25 mouse cellular contexts compared by ENCODE assay signal in the genomic region with DNA sequence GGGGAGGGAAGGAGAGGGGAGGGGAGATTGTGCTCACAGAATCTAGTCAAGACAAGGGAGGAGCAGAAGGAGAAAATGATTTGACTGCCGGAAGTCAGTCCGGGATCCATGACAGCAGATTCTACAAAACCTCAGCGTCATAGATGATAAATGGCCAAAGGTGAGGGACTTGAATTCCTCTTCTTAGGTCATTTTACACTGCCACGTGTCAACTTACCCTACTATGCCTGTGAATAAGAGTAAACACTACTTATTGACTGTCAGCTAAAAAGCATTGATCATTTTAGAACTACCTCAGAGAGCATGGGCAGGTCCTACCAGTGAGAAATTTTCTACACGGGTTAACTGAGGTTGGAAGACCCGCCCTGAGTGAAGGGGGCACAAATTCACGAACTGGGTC. TPM values are rescaled to one million over a fixed set of nuclear protein-coding genes. Genes with fewer than 3 reads are reported as not detected.
DNase-seq lines count a peak whose midpoint lies in the region; ATAC-seq and TF ChIP-seq lines count a peak whose summit lies in the region.
"Had no signal": no experiment of that assay in that cellular context is flagged by ENCODE, and none has a peak within 500 bp of the region (broad histone marks: within the 10 kb centered on the region; RNA-seq: fewer than 3 reads in every experiment).

No protein-coding gene starts in this region.

- H3K9me3 ChIP-seq in hindbrain, embryonic 13.5 days, result no peaks in the 10 kb centered on the region
- no peaks in the 10 kb centered on the region for H3K9me3 ChIP-seq in hindbrain, embryonic 12.5 days (replicated peaks)
- no peaks in the 10 kb centered on the region for H3K9me3 ChIP-seq in lung, embryonic 14.5 days (ENCODE audit: low read depth, low read length)
- H3K9me3 ChIP-seq in forebrain, embryonic 12.5 days, result no peaks in the 10 kb centered on the region
- no peaks in the 10 kb centered on the region for H3K9me3 ChIP-seq in forebrain, postnatal 0 days (ENCODE audit: low read length)
- H3K9me3 ChIP-seq in heart, embryonic 10.5 days, result no peaks in the 10 kb centered on the region
- H3K9me3 ChIP-seq: embryonic facial prominence, embryonic 13.5 days; hindbrain, embryonic 15.5 days; intestine, embryonic 15.5 days; limb, embryonic 13.5 days; lung, embryonic 15.5 days; midbrain, embryonic 12.5 days had no signal

- no peaks in the 10 kb centered on the region for H3K36me3 ChIP-seq in hindbrain, embryonic 13.5 days
- no peaks in the 10 kb centered on the region for H3K36me3 ChIP-seq in hindbrain, embryonic 12.5 days
- H3K36me3 ChIP-seq in lung, embryonic 14.5 days (ENCODE audit: insufficient read depth), result no peaks in the 10 kb centered on the region
- H3K36me3 ChIP-seq in forebrain, embryonic 12.5 days (replicated peaks), result no peaks in the 10 kb centered on the region
- H3K36me3 ChIP-seq in forebrain, postnatal 0 days (ENCODE audit: insufficient read depth), result no peaks in the 10 kb centered on the region
- no peaks in the 10 kb centered on the region for H3K36me3 ChIP-seq in heart, embryonic 10.5 days
- H3K36me3 ChIP-seq: embryonic facial prominence, embryonic 13.5 days; hindbrain, embryonic 15.5 days; intestine, embryonic 15.5 days; limb, embryonic 13.5 days; lung, embryonic 15.5 days; midbrain, embryonic 12.5 days had no signal

- 42% methylated on average over 7 of the region's 7 CpGs for WGBS in hindbrain, embryonic 13.5 days
- 47% methylated on average over 7 of the region's 7 CpGs for WGBS in hindbrain, embryonic 12.5 days
- WGBS in lung, embryonic 14.5 days, result 9% methylated on average over 7 of the region's 7 CpGs
- WGBS in forebrain, embryonic 12.5 days, result 55% methylated on average over 7 of the region's 7 CpGs
- WGBS in forebrain, postnatal 0 days, result 35% methylated on average over 7 of the region's 7 CpGs
- 36% methylated on average over 7 of the region's 7 CpGs for WGBS in heart, embryonic 10.5 days

- no peak overlapping the region for H3K4me3 ChIP-seq in hindbrain, embryonic 13.5 days
- H3K4me3 ChIP-seq in hindbrain, embryonic 12.5 days, result no peak overlapping the region
- H3K4me3 ChIP-seq in lung, embryonic 14.5 days (ENCODE audit: low read depth, low read length), result no peak overlapping the region
- no peak overlapping the region for H3K4me3 ChIP-seq in forebrain, embryonic 12.5 days (replicated peaks)
- no peak overlapping the region for H3K4me3 ChIP-seq in forebrain, postnatal 0 days (ENCODE audit: low read depth, low read length)
- H3K4me3 ChIP-seq in heart, embryonic 10.5 days, result no peak overlapping the region
- H3K4me3 ChIP-seq: embryonic facial prominence, embryonic 13.5 days; hindbrain, embryonic 15.5 days; intestine, embryonic 15.5 days; limb, embryonic 13.5 days; lung, embryonic 15.5 days; midbrain, embryonic 12.5 days had no signal

- H3K4me2 ChIP-seq in hindbrain, embryonic 13.5 days, result no peak overlapping the region
- no peak overlapping the region for H3K4me2 ChIP-seq in hindbrain, embryonic 12.5 days (replicated peaks)
- no peak overlapping the region for H3K4me2 ChIP-seq in lung, embryonic 14.5 days
- H3K4me2 ChIP-seq in forebrain, embryonic 12.5 days, result peak overlapping the region; percentile 22; the same call in 1 of the 2 replicates
- no peak overlapping the region; the same call in 1 of the 2 replicates for H3K4me2 ChIP-seq in forebrain, postnatal 0 days (ENCODE audit: low read depth)
- H3K4me2 ChIP-seq: embryonic facial prominence, embryonic 13.5 days; intestine, embryonic 15.5 days; limb, embryonic 13.5 days; midbrain, embryonic 12.5 days had no signal

- peak; percentile 11 for DNase-seq in lung, embryonic 14.5 days
- no peak for DNase-seq in lung, postnatal 25 days (ENCODE audit: low spot score)
- peak; percentile 17 for DNase-seq in forebrain, postnatal 0 days
- no peak for DNase-seq in heart, embryonic 10.5 days (ENCODE audit: low spot score)
- DNase-seq: adrenal gland, postnatal 25 days; cerebellum, adult 11-12 months; gastrocnemius, postnatal 10 days; kidney, adult 2 months; kidney, postnatal 4 days; lung, postnatal 36 days; thymus, adult 2 months; thymus, postnatal 36 days had no signal

- ATAC-seq in hindbrain, embryonic 13.5 days (ENCODE audit: low FRiP score), result no peak
- ATAC-seq in hindbrain, embryonic 12.5 days (ENCODE audit: low FRiP score), result no peak
- ATAC-seq in lung, embryonic 14.5 days (ENCODE audit: insufficient read depth), result no peak
- no peak for ATAC-seq in forebrain, embryonic 12.5 days (ENCODE audit: low FRiP score)
- no peak for ATAC-seq in forebrain, postnatal 0 days
- ATAC-seq: intestine, embryonic 15.5 days had no signal

- H3K27me3 ChIP-seq in hindbrain, embryonic 13.5 days, result peaks cover 31% of the 10 kb centered on the region
- H3K27me3 ChIP-seq in hindbrain, embryonic 12.5 days, result peaks cover 15% of the 10 kb centered on the region
- peaks cover 19% of the 10 kb centered on the region; the same call in 1 of the 2 replicates for H3K27me3 ChIP-seq in lung, embryonic 14.5 days (ENCODE audit: insufficient read depth, low read length)
- peaks cover 51% of the 10 kb centered on the region for H3K27me3 ChIP-seq in forebrain, embryonic 12.5 days
- no peaks in the 10 kb centered on the region for H3K27me3 ChIP-seq in forebrain, postnatal 0 days (ENCODE audit: insufficient read depth, low read length)
- H3K27me3 ChIP-seq in heart, embryonic 10.5 days (ENCODE audit: insufficient read depth, poor library complexity, severe bottlenecking), result peaks cover 61% of the 10 kb centered on the region
- H3K27me3 ChIP-seq: hindbrain, embryonic 15.5 days had no signal

- peaks cover 50% of the 10 kb centered on the region for H3K4me1 ChIP-seq in hindbrain, embryonic 13.5 days (replicated peaks)
- H3K4me1 ChIP-seq in hindbrain, embryonic 12.5 days, result peaks cover 29% of the 10 kb centered on the region
- peaks cover 6% of the 10 kb centered on the region for H3K4me1 ChIP-seq in lung, embryonic 14.5 days (ENCODE audit: insufficient read depth)
- peaks cover 35% of the 10 kb centered on the region for H3K4me1 ChIP-seq in forebrain, embryonic 12.5 days
- peaks cover 21% of the 10 kb centered on the region for H3K4me1 ChIP-seq in forebrain, postnatal 0 days (ENCODE audit: insufficient read depth)
- H3K4me1 ChIP-seq in heart, embryonic 10.5 days, result peaks cover 4% of the 10 kb centered on the region; the same call in 1 of the 2 replicates
- H3K4me1 ChIP-seq: intestine, embryonic 15.5 days had no signal

- H3K27ac ChIP-seq in hindbrain, embryonic 13.5 days, result peak overlapping the region; percentile 81
- no peak overlapping the region for H3K27ac ChIP-seq in hindbrain, embryonic 12.5 days
- no peak overlapping the region for H3K27ac ChIP-seq in lung, embryonic 14.5 days (ENCODE audit: low read depth)
- peak overlapping the region; percentile 76 for H3K27ac ChIP-seq in forebrain, embryonic 12.5 days
- H3K27ac ChIP-seq in forebrain, postnatal 0 days (ENCODE audit: low read depth, low read length), result 0 out of 2 replicates have a peak overlapping the region, but pooled peaks have one; percentile 66
- no peak overlapping the region for H3K27ac ChIP-seq in heart, embryonic 10.5 days
- H3K27ac ChIP-seq: embryonic facial prominence, embryonic 13.5 days; intestine, embryonic 15.5 days; limb, embryonic 13.5 days; liver, embryonic 14.5 days; lung, embryonic 15.5 days had no signal

- H3K9ac ChIP-seq in hindbrain, embryonic 13.5 days, result no peak overlapping the region
- H3K9ac ChIP-seq in hindbrain, embryonic 12.5 days, result no peak overlapping the region
- no peak overlapping the region for H3K9ac ChIP-seq in lung, embryonic 14.5 days
- H3K9ac ChIP-seq in forebrain, embryonic 12.5 days, result no peak overlapping the region
- H3K9ac ChIP-seq in forebrain, postnatal 0 days, result 0 out of 2 replicates have a peak overlapping the region, but pooled peaks have one; percentile 14
- H3K9ac ChIP-seq: embryonic facial prominence, embryonic 13.5 days; hindbrain, embryonic 15.5 days; intestine, embryonic 15.5 days; limb, embryonic 13.5 days; liver, embryonic 14.5 days; lung, embryonic 15.5 days; midbrain, embryonic 12.5 days had no signal

- TF ChIP-seq CTCF in lung, embryonic 14.5 days (IDR thresholded peaks at IDR 0.05; ENCODE audit: low read depth), result no peak
- TF ChIP-seq CTCF in forebrain, postnatal 0 days (IDR thresholded peaks at IDR 0.05; ENCODE audit: low read depth), result no peak

RNA-seq across cellular contexts. Expression of a gene that starts 36.9 kb away (rescaled TPM):
- 0.47 and 0.61 TPM in 2 replicates for polyA plus RNA-seq in hindbrain, embryonic 13.5 days (2015; fragmentation: Nextera tagmentation; extraction: Ambion mirVana)
- polyA plus RNA-seq in hindbrain, embryonic 12.5 days (2016; fragmentation: Nextera tagmentation; extraction: Ambion mirVana), result 0.38 and 0.59 TPM in 2 replicates
- 0.47 and 0.53 TPM in 2 replicates for polyA plus RNA-seq in lung, embryonic 14.5 days (2014; fragmentation: Nextera tagmentation; extraction: Ambion mirVana)
- polyA plus RNA-seq in forebrain, embryonic 12.5 days (2016; fragmentation: Nextera tagmentation; extraction: Ambion mirVana), result 0.18 and 0.20 TPM in 2 replicates
- total RNA-seq in forebrain, postnatal 0 days (2014; rRNA removed), result 0.92 and 1.0 TPM in 2 replicates
- 0.19 and 0.27 TPM in 2 replicates for polyA plus RNA-seq in forebrain, postnatal 0 days (2015; fragmentation: Nextera tagmentation; extraction: Ambion mirVana)
- 0.06 and 0.09 TPM in 2 replicates for polyA plus RNA-seq in heart, embryonic 10.5 days (2016; fragmentation: Nextera tagmentation; extraction: Ambion mirVana)
- total RNA-seq: common myeloid progenitor, adult 5-6 weeks; megakaryocyte, adult 5-6 weeks had no signal
- polyA plus RNA-seq: heart, embryonic 14.5 days had no signal

Comparison
In these comparisons a context has a peak if more than half of its experiments do, and no peak if none do; other contexts are left out.
1. H3K27ac ChIP-seq: peak in hindbrain, embryonic 13.5 days (single experiment), forebrain, embryonic 12.5 days (single experiment) and forebrain, postnatal 0 days (single experiment); none in hindbrain, embryonic 12.5 days (single experiment), lung, embryonic 14.5 days (single experiment) and heart, embryonic 10.5 days (single experiment).
2. DNase-seq: peak in lung, embryonic 14.5 days (single experiment) and forebrain, postnatal 0 days (single experiment); none in lung, postnatal 25 days (single experiment) and heart, embryonic 10.5 days (single experiment).